Mouse (Mus musculus): Measurements from ENCODE around the gene Mog.

- no peak for TF ChIP-seq CTCF (IDR thresholded peaks at IDR 0.05; ENCODE audit: low read depth)
- TF ChIP-seq EP300 (IDR thresholded peaks at IDR 0.05; ENCODE audit: low read depth), result no peak
Observed at GRCm38 (mm10) chr17:37003366-37003765, 19.8 kb downstream of the Mog start.

All from liver, embryonic 14.5 days (tissue).